Mouse (Mus musculus): ENCODE results near the gene Aldh2. TPM values are rescaled to one million over a fixed set of nuclear protein-coding genes. Genes with fewer than 3 reads are reported as not detected.
A peak's percentile ranks its signal among the peaks of the same experiment; 100 is the strongest.

The Aldh2 gene
- polyA plus RNA-seq, 1 experiment: 177 TPM

DNA sequence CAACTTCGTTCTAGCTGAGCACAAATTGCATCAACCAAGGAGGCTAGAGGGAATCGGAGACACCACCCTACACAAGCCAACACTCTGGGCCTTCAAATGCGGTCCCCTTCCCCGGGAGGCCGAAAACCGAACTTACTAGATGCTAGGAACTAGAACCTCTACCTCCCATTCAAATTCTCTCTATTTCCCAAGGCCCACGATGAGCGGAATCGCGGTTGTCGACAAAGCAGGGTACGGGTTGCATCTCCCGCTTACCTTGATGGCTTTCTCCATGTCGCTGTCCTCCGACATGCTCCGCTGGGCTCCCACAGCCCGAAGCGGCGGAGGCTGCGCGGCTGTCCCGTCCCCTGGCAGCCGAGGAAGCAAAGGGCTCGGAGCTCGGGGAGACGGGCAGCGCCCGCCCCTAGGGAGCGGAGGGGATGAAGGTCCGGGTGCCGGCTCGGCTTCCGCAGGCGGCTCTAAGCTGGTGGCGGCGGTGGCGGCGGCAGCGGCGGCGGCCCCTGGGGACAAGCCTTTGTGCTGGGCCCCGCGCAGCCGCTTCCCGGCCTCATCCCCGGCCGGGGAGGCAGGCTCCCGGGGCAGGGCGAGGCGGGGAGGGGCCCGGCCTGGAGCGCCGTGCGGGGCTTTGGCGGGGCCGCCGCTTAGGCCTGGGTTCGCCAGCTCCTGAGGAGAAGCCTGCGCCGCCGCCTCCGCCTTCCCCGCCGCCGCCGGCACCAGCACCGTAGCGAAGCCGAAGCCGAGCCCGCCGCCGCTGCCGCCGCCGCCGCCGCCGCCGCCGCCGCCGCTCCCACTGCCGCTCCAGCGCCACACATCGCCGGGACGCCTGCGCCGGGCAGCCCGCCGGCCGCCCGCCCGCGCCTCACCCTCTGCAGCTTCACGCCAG is 48.5 kb downstream of the Aldh2 start, which contains the start of the genes Adam1a and Gm42878:
TSS of gene Adam1a (minus strand) at position 573 of the 883 bp plus-strand sequence.
TSS of gene Gm42878 (minus strand) at position 573 of the 883 bp plus-strand sequence.
- Histone ChIP-seq H3K4me1 (ENCODE audit: control insufficient read depth, insufficient read depth, low read length) (peaks cover 19% of the 10 kb centered on the region), H3K27me3 (ENCODE audit: control insufficient read depth, insufficient read depth, low read length) (no peaks in the 10 kb centered on the region), H3K4me3 (ENCODE audit: control insufficient read depth, low read depth, low read length) (peak within 1 kb of the TSS; percentile 92), H3K36me3 (ENCODE audit: control insufficient read depth, insufficient read depth, low read length) (no peaks in the 10 kb centered on the region), H3K27ac (ENCODE audit: control insufficient read depth, insufficient read depth, low read depth, low read length) (peak within 1 kb of the TSS; percentile 88)
- TF ChIP-seq CTCF (IDR thresholded peaks at IDR 0.05; ENCODE audit: control insufficient read depth, insufficient read depth, insufficient replicate concordance, low read depth, low read length): no peak
- TF ChIP-seq POLR2A (IDR thresholded peaks at IDR 0.05; ENCODE audit: control insufficient read depth, low read depth, low read length): no peak

DNA sequence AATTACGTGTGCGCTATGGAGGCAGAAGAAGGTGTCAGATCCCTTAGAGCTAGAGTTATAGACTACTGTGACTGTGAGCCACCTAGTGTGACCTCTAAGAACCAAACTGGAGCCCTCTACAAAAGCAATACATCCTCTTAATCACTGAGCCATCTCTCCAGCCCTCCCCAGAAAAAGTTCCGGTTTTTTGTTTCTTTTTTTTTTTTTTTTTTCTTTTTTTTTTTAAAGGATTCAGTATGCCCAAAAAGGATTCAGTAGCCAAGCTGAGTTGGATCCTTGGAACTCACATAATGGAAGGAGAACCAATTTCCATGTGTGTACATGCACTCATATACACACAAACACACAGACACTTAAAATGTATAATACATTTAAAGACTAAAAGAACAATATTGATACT is 50.3 kb downstream of the Aldh2 start:
- Histone ChIP-seq H3K4me3 (ENCODE audit: control insufficient read depth, low read depth, low read length) (no peak overlapping the region), H3K27ac (ENCODE audit: control insufficient read depth, insufficient read depth, low read depth, low read length) (no peak overlapping the region), H3K27me3 (ENCODE audit: control insufficient read depth, insufficient read depth, low read length) (no peaks in the 10 kb centered on the region), H3K4me1 (ENCODE audit: control insufficient read depth, insufficient read depth, low read length) (peaks cover 19% of the 10 kb centered on the region), H3K36me3 (ENCODE audit: control insufficient read depth, insufficient read depth, low read length) (no peaks in the 10 kb centered on the region)
- TF ChIP-seq CTCF (IDR thresholded peaks at IDR 0.05; ENCODE audit: control insufficient read depth, insufficient read depth, insufficient replicate concordance, low read depth, low read length): no peak
- TF ChIP-seq POLR2A (IDR thresholded peaks at IDR 0.05; ENCODE audit: control insufficient read depth, low read depth, low read length): no peak

DNA sequence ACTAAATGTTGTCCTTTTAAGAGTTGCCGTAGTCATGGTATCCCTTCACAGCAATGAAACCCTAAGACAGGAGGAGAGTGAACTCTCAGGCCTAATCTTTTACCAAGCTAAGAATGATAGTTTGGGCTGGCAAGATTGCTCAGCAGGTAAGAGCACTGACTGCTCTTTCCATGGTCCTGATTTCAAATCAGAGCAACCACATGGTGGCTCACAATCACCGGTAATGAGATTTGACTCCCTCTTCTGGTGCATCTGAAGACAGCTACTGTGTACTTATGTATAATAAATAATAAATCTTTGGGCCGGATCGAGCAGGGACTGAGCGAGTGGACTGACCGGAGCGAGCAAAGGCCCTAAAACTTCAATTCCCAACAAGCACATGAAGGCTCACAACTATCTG is 52.4 kb downstream of the Aldh2 start:
- no peak for TF ChIP-seq CTCF (IDR thresholded peaks at IDR 0.05; ENCODE audit: control insufficient read depth, insufficient read depth, insufficient replicate concordance, low read depth, low read length)
- no peak for TF ChIP-seq POLR2A (IDR thresholded peaks at IDR 0.05; ENCODE audit: control insufficient read depth, low read depth, low read length)
- Histone ChIP-seq H3K27me3 (ENCODE audit: control insufficient read depth, insufficient read depth, low read length) (no peaks in the 10 kb centered on the region), H3K36me3 (ENCODE audit: control insufficient read depth, insufficient read depth, low read length) (no peaks in the 10 kb centered on the region), H3K4me3 (ENCODE audit: control insufficient read depth, low read depth, low read length) (no peak overlapping the region), H3K4me1 (ENCODE audit: control insufficient read depth, insufficient read depth, low read length) (peaks cover 16% of the 10 kb centered on the region), H3K27ac (ENCODE audit: control insufficient read depth, insufficient read depth, low read depth, low read length) (no peak overlapping the region)

DNA sequence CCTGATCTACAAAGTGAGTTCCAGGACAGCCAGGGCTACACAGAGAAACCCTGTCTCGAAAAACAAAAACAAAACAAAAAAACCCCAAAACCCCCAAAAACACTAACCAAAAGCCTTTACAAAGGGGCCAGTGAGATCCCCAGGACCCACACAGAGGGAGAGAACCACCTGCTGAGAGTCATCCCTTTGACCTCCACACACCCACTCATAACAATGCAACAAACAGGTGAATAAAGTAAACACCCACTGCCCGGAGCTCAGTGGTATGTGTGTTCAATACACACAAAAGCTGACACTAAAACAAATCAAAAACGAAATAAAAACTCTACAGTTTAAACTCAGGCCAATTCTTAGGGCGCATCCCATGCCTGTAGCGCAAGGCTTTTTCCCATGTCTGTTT is 53.6 kb downstream of the Aldh2 start:
- H3K36me3 ChIP-seq (ENCODE audit: control insufficient read depth, insufficient read depth, low read length): no peaks in the 10 kb centered on the region; the same call in 1 of the 2 replicates
- peaks cover 16% of the 10 kb centered on the region for H3K4me1 ChIP-seq (ENCODE audit: control insufficient read depth, insufficient read depth, low read length)
- no peak overlapping the region for H3K4me3 ChIP-seq (ENCODE audit: control insufficient read depth, low read depth, low read length)
- TF ChIP-seq POLR2A (IDR thresholded peaks at IDR 0.05; ENCODE audit: control insufficient read depth, low read depth, low read length) (no peak), CTCF (IDR thresholded peaks at IDR 0.05; ENCODE audit: control insufficient read depth, insufficient read depth, insufficient replicate concordance, low read depth, low read length) (no peak)
- H3K27ac ChIP-seq (ENCODE audit: control insufficient read depth, insufficient read depth, low read depth, low read length): no peak overlapping the region
- H3K27me3 ChIP-seq (ENCODE audit: control insufficient read depth, insufficient read depth, low read length): no peaks in the 10 kb centered on the region

DNA sequence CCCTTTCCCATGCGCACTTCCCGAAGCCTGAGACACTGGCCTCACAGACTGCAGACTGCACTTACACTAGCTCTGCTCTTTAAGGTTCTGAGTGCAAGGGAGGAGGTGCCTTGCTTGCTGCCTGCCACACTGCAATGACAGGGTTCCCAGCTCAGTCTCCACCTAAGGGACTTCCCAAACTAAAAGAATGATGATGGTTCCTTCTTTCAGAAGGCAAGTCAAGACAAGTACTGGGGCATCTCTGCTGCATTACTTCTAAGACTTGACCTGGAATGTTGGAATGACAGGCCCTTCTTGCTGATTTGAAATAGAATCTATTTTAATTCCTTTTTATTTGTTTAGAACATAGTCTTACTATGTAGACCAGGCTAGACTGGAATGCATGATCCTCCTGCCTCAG is 56.0 kb downstream of the Aldh2 start:
- TF ChIP-seq POLR2A (IDR thresholded peaks at IDR 0.05; ENCODE audit: control insufficient read depth, low read depth, low read length) (no peak), CTCF (IDR thresholded peaks at IDR 0.05; ENCODE audit: control insufficient read depth, insufficient read depth, insufficient replicate concordance, low read depth, low read length) (no peak)
- no peaks in the 10 kb centered on the region; the same call in 1 of the 2 replicates for H3K36me3 ChIP-seq (ENCODE audit: control insufficient read depth, insufficient read depth, low read length)
- no peak overlapping the region for H3K27ac ChIP-seq (ENCODE audit: control insufficient read depth, insufficient read depth, low read depth, low read length)
- peaks cover 5% of the 10 kb centered on the region for H3K4me1 ChIP-seq (ENCODE audit: control insufficient read depth, insufficient read depth, low read length)
- no peak overlapping the region for H3K4me3 ChIP-seq (ENCODE audit: control insufficient read depth, low read depth, low read length)
- H3K27me3 ChIP-seq (ENCODE audit: control insufficient read depth, insufficient read depth, low read length): no peaks in the 10 kb centered on the region

DNA sequence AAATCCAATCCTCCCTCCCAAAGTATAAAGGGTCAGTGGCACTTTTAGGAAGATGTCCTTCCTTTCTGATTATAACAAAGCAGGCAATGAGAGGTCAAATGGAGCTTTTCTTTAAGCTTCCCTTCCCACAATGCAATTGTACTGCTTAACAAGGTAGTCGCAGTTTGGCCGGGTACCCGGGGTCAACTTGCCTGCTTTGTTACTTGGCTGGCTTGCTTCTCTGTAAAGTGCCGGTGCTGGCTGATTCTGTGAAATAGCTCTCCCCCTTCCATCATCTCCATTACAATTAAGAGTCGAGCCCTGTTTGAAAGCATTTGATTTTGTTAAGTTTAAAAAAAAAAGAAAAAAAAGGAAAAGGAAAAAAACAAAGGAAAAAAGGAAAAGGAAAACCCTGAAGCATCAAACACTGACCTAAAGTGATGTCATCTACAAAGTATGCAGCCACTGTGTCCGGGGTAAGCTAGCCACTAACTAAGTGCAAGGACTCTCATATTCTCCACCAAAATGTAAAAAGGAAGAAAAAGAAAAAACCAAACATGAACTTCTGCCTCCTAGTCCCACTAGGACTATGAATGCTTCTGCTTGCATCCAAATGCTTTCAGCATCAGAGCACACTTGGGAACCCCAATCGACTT is 56.6 kb downstream of the Aldh2 start:
- Histone ChIP-seq H3K36me3 (ENCODE audit: control insufficient read depth, insufficient read depth, low read length) (no peaks in the 10 kb centered on the region; the same call in 1 of the 2 replicates), H3K4me3 (ENCODE audit: control insufficient read depth, low read depth, low read length) (no peak overlapping the region), H3K4me1 (ENCODE audit: control insufficient read depth, insufficient read depth, low read length) (no peaks in the 10 kb centered on the region), H3K27me3 (ENCODE audit: control insufficient read depth, insufficient read depth, low read length) (no peaks in the 10 kb centered on the region), H3K27ac (ENCODE audit: control insufficient read depth, insufficient read depth, low read depth, low read length) (no peak overlapping the region)
- no peak for TF ChIP-seq CTCF (IDR thresholded peaks at IDR 0.05; ENCODE audit: control insufficient read depth, insufficient read depth, insufficient replicate concordance, low read depth, low read length)
- no peak for TF ChIP-seq POLR2A (IDR thresholded peaks at IDR 0.05; ENCODE audit: control insufficient read depth, low read depth, low read length)

DNA sequence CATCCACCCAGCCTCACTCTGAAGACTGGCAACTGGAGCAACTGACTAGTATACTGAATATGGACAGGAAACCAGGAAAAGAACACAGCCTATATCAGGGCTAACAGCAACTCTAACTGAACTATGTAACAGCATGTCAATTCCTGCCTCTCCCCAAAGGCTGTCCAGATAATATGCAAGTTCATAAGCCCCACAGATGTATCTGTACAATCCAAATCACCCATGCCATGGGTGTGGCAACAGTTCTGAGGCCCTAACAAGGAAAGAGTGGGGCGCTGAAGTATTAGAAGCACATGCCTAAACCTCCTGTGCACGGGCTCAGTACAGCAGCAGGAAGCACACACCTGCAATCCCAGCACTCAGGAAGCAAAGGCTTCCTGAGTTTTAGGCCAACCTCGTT is 58.5 kb downstream of the Aldh2 start:
- no peaks in the 10 kb centered on the region for H3K27me3 ChIP-seq (ENCODE audit: control insufficient read depth, insufficient read depth, low read length)
- no peak overlapping the region for H3K27ac ChIP-seq (ENCODE audit: control insufficient read depth, insufficient read depth, low read depth, low read length)
- H3K4me3 ChIP-seq (ENCODE audit: control insufficient read depth, low read depth, low read length): no peak overlapping the region
- peaks cover 2% of the 10 kb centered on the region for H3K36me3 ChIP-seq (ENCODE audit: control insufficient read depth, insufficient read depth, low read length)
- no peaks in the 10 kb centered on the region for H3K4me1 ChIP-seq (ENCODE audit: control insufficient read depth, insufficient read depth, low read length)
- TF ChIP-seq POLR2A (IDR thresholded peaks at IDR 0.05; ENCODE audit: control insufficient read depth, low read depth, low read length) (no peak), CTCF (IDR thresholded peaks at IDR 0.05; ENCODE audit: control insufficient read depth, insufficient read depth, insufficient replicate concordance, low read depth, low read length) (no peak)
